Mouse (Mus musculus): ENCODE measurements around the gene Serpinb5.

- no peak for TF ChIP-seq CTCF (IDR thresholded peaks at IDR 0.05; ENCODE audit: low read depth, low read length)
- TF ChIP-seq POLR2AphosphoS5 (IDR thresholded peaks at IDR 0.05; ENCODE audit: insufficient replicate concordance, low read depth, low read length), result no peak
- TF ChIP-seq GATA1 (IDR thresholded peaks at IDR 0.05; ENCODE audit: borderline replicate concordance, low read length), result no peak
These were observed 15.2 kb downstream of the Serpinb5 start for GRCm38 (mm10) chr1:106876147-106876546.

Measured in G1E (cell line).